Mouse (Mus musculus): ENCODE data around the gene Il20.

DNA sequence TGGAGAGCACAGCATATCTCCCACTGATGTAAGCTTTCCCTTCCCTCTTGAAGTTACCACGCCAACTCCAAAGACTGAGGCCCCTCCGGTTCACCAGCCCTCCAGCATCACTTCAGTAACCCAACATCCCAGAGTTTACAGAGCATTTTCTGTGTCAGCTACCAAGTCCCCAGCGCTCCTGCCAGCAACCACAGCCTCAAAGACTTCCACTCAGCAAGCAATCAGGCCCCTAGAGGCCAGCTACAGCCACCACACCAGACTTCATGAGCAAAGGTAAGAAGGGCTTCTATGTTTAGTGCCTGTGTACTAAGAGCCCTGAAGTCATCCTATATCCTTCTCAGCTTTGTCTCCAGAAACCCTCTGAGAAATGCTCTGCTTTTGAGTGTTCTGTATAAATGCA, 35.3 kb downstream of the Il20 start:
- TF ChIP-seq CTCF (conservative IDR thresholded peaks at IDR 0.05; ENCODE audit: low read length) (no peak), NANOG (IDR thresholded peaks at IDR 0.05; ENCODE audit: borderline replicate concordance, low read length) (no peak)

Measured in E14TG2a.4 (cell line).